Mouse (Mus musculus): ENCODE measurements around the gene Atp6v0d1. TPM values are rescaled to one million over a fixed set of nuclear protein-coding genes. Genes with fewer than 3 reads are reported as not detected.

Gene Atp6v0d1
- total and polyA plus RNA-seq, 3 experiments = 48.8 to 53.6 (median 51.0) TPM

- Histone ChIP-seq H3K4me3 (replicated peaks in 1 of 3; ENCODE audit: low read depth in 2 of 3, low read length in 2 of 3, poor library complexity in 1 of 3) (peak overlapping the region in 2 of 3 experiments; percentile 7 to 41), H3K4me2 (ENCODE audit: insufficient read depth, low read depth, poor library complexity, severe bottlenecking) (peak overlapping the region; percentile 46), H3K9ac (ENCODE audit: insufficient read depth, low read depth) (no peak overlapping the region), H3K27ac (ENCODE audit: insufficient read depth, low read depth) (peak overlapping the region; percentile 9; the same call in 1 of the 2 replicates), H3K9me3 (replicated peaks; ENCODE audit: low read length) (no peaks in the 10 kb centered on the region), H3K36me3 (replicated peaks in 1 of 2; ENCODE audit: control insufficient read depth in 1 of 2, insufficient read depth in 1 of 2, low read length in 1 of 2) (no peaks in the 10 kb centered on the region), H3K79me2 (replicated peaks; ENCODE audit: control insufficient read depth, extremely low read depth, insufficient read depth, poor library complexity, severe bottlenecking) (no peaks in the 10 kb centered on the region), H3K4me1 (ENCODE audit: control insufficient read depth in 1 of 2, insufficient read depth in 2 of 2) (peaks cover 6 to 28% of the 10 kb centered on the region in 2 experiments), H3K27me3 (replicated peaks) (peaks cover 2% of the 10 kb centered on the region)
- peak; percentile 84 for DNase-seq (ENCODE audit: extremely low read depth)
- TF ChIP-seq POLR2AphosphoS2 (IDR thresholded peaks at IDR 0.05; ENCODE audit: low read depth, low read length) (no peak), SIN3A (IDR thresholded peaks at IDR 0.05; ENCODE audit: low read length) (0 out of 2 replicates have a peak, but pooled peaks have one; percentile 47), MAZ (IDR thresholded peaks at IDR 0.05; ENCODE audit: low read depth, low read length) (peak; percentile 96), ETS1 (conservative IDR thresholded peaks at IDR 0.05; ENCODE audit: low read depth, low read length) (0 out of 2 replicates have a peak, but pooled peaks have one; percentile 40), TCF12 (IDR thresholded peaks at IDR 0.05; ENCODE audit: low read depth, low read length) (peak; percentile 46; the same call in 1 of the 2 replicates), ZKSCAN1 (IDR thresholded peaks at IDR 0.05; ENCODE audit: borderline replicate concordance, low read depth, low read length) (no peak), BHLHE40 (IDR thresholded peaks at IDR 0.05; ENCODE audit: low read depth, low read length) (0 out of 2 replicates have a peak, but pooled peaks have one; percentile 22), E2F4 (IDR thresholded peaks at IDR 0.05; ENCODE audit: insufficient replicate concordance, low read depth, low read length) (no peak), MXI1 (IDR thresholded peaks at IDR 0.05; ENCODE audit: low read depth, low read length) (no peak), IRF4 (IDR thresholded peaks at IDR 0.05; ENCODE audit: low read depth, low read length) (peak; percentile 70; the same call in 1 of the 2 replicates)
- dilution Hi-C loops (cut with MboI; ENCODE audit: extremely low pct_ligation_motif_present, extremely low pct_unique_long_range_greater_than_20kb, low sequenced_read_pairs) (no loop called here), in situ Hi-C loops (cut with MboI; ENCODE audit: low pct_ligation_motif_present, low pct_unique_long_range_greater_than_20kb, low sequenced_read_pairs) (loop anchor here (5.0 kb wide), 1 partner anchor 37 kb away; no protein-coding TSS in a partner anchor)
Measured at GRCm38 (mm10) chr8:105509997-105510735, 55.7 kb downstream of the Atp6v0d1 start.

- Histone ChIP-seq H3K9ac (ENCODE audit: insufficient read depth, low read depth) (no peak overlapping the region), H3K27me3 (replicated peaks) (peaks cover 3% of the 10 kb centered on the region), H3K4me1 (ENCODE audit: control insufficient read depth in 1 of 2, insufficient read depth in 2 of 2) (peaks cover 6 to 28% of the 10 kb centered on the region in 2 experiments), H3K27ac (ENCODE audit: insufficient read depth, low read depth) (no peak overlapping the region), H3K79me2 (replicated peaks; ENCODE audit: control insufficient read depth, extremely low read depth, insufficient read depth, poor library complexity, severe bottlenecking) (no peaks in the 10 kb centered on the region), H3K9me3 (replicated peaks; ENCODE audit: low read length) (no peaks in the 10 kb centered on the region), H3K36me3 (replicated peaks in 1 of 2; ENCODE audit: control insufficient read depth in 1 of 2, insufficient read depth in 1 of 2, low read length in 1 of 2) (no peaks in the 10 kb centered on the region), H3K4me2 (ENCODE audit: insufficient read depth, low read depth, poor library complexity, severe bottlenecking) (no peak overlapping the region), H3K4me3 (replicated peaks in 1 of 3; ENCODE audit: low read depth in 2 of 3, low read length in 2 of 3, poor library complexity in 1 of 3) (no peak overlapping the region)
- dilution Hi-C loops (cut with MboI; ENCODE audit: extremely low pct_ligation_motif_present, extremely low pct_unique_long_range_greater_than_20kb, low sequenced_read_pairs) (no loop called here), in situ Hi-C loops (cut with MboI; ENCODE audit: low pct_ligation_motif_present, low pct_unique_long_range_greater_than_20kb, low sequenced_read_pairs) (no loop called here)
- no peak for DNase-seq (ENCODE audit: extremely low read depth)
- TF ChIP-seq ETS1 (conservative IDR thresholded peaks at IDR 0.05; ENCODE audit: low read depth, low read length) (no peak), MYC (IDR thresholded peaks at IDR 0.05; ENCODE audit: low read depth, low read length) (no peak), ZNF384 (IDR thresholded peaks at IDR 0.05; ENCODE audit: low read depth, low read length) (no peak), KAT2A (IDR thresholded peaks at IDR 0.05; ENCODE audit: insufficient replicate concordance, low read length) (no peak)
Measured at GRCm38 (mm10) chr8:105508758-105509157, 57.1 kb downstream of the Atp6v0d1 start.
